Mouse (Mus musculus) cerebellum, postnatal 14 days (tissue): ENCODE measurements around the gene Sult2a5.

Source experiments
- DNase-seq, 2 experiments: peaks; one replicate each; pipeline ENCODE4 v3.0.0; 2021; ENCODE audit warnings: mixed read lengths in 2 of 2

Gene Sult2a5

DNA sequence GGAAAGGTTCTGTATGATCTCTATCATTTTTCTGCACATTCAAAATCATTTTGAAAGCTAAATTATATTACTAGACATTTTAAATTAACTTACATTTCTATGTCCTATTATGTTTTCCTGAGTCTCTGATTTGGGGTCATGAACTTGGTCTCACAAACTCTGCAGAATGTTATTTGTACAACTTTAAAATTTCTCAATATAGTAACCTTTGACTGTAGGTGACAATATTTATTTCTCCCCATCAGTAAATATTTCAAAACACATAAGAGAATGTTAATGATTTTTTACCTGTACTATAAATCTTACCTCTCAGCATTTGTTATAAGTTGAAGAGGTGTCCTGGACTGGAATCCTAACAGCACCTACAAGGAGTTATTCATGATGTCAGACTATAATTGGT, at the start of gene Sult2a5:
Gene Sult2a5 (plus strand): TSS at position 301 of the 400 bp plus-strand sequence.
- no peak for DNase-seq
